Mouse (Mus musculus) olfactory bulb, adult 2 months (tissue): ENCODE data around the gene Fahd1.

ENCODE experiments used
- CTCF ChIP-seq: fragments of 200-500 bp; IDR thresholded peaks from 2 replicates; pipeline ENCODE4 v1.5.1; 2012; ENCODE audit warnings: low read depth, mild to moderate bottlenecking, low read length, moderate library complexity; ENCODE audit not compliant: insufficient read depth
- POLR2A ChIP-seq: fragments of 200-500 bp; IDR thresholded peaks from 2 replicates; pipeline ENCODE4 v1.6.1; 2012; ENCODE audit warnings: mild to moderate bottlenecking, low read depth, low read length, moderate library complexity; ENCODE audit not compliant: insufficient read depth

DNA sequence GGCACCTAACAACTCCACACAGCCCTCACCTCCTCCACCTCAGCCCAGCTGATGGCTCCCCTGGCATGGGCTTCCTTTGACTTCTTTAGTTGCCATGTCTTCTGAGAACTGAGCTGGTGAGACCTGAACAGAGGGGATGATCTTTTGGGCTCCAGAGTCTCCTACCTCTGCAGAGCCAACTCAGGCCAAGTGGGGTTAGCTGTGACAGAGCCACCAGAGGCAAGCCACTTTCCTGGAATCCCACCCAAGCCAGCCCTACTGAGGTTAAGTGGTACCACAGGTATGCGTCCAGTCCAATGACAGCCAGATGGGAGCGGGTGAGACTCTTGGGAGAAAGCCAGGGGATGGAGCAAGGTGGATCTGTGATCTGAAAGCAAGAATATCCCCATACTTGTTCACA, 43.1 kb upstream of the Fahd1 start:
- TF ChIP-seq CTCF (no peak), POLR2A (no peak)
